Mouse (Mus musculus) bone marrow macrophage, adult 2 months (primary cell): ENCODE results near the gene Cdipt.

Experiments used
- CTCF ChIP-seq: IDR thresholded peaks from 2 replicates; pipeline ENCODE4 v1.5.1; 2012; ENCODE audit warnings: low read depth, mild to moderate bottlenecking, low read length, moderate library complexity
- POLR2A ChIP-seq: IDR thresholded peaks from 2 replicates; pipeline ENCODE4 v1.6.1; 2012; ENCODE audit warnings: mild to moderate bottlenecking, low read depth, low read length, borderline replicate concordance

DNA sequence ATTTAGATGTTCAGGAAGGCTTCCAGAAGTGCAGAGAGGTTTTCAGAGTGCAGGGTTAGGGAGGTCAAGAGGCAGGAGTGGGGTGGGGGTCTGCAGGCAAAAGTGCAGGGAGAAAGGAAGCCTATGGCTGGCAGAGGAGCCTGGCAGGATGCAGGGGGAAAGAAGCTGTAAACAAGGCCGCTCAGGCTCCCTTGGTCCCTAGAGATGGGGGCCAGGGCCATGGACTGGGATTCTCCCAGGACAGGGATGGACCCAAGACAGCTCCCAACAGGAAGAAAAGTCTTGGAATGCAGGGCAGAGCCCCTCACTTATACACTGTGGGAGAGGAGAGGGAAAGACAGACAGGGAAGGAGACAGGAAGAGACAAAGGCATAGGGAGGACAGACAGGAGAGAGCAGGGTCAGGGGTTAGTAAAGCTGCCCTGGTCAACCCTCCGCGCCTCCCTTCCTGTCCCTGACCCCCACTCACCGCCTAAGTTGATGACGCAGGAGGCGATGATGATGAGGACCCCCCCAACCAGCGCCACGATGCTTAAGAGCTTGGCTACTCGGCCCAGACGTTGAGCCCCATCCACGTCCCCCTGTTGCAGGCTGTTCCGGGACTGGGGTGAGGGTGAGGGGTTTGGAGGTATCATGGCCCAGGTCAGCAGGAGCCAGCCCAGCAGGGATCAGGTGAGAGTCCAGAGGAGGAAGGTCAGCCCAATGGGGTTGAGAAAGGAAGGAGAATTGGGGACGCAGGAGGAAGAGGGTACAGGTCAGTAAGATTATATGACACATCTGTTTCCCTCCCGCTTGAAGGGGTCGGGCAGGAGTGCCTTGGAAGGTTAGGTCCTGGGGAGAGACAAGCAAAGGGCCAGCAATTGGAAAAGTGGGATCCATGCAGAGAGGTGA lies 42.9 kb downstream of the Cdipt start:
- no peak for TF ChIP-seq POLR2A
- no peak for TF ChIP-seq CTCF
